Comparison of ENCODE assay signal across 8 mouse cellular contexts in the genomic region with DNA sequence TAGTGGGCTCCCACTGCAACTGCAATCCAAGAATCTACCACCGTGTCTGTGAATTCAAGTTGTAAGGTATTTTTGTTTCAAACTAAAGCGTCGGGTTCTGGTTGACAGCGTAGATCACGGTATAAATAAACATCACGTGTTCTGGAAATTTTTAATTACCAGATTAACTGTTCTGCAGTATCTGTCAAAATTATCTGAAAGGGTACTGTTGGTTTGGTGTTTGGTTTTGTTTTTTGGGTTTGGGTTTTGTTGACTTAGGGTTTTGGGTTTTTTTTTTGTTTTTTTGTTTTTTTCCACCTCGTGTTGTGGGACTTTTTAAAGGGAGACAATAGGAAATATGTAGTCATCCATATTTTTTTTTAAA. TPM values are rescaled to one million over a fixed set of nuclear protein-coding genes. Genes with fewer than 3 reads are reported as not detected.
DNase-seq lines count a peak whose midpoint lies in the region; ATAC-seq lines count a peak whose summit lies in the region.

No protein-coding gene starts in this region.

- H3K36me3 ChIP-seq in lung, embryonic 15.5 days = no peaks in the 10 kb centered on the region
- no peaks in the 10 kb centered on the region for H3K36me3 ChIP-seq in embryonic facial prominence, embryonic 13.5 days
- H3K36me3 ChIP-seq in intestine, embryonic 16.5 days (ENCODE audit: control insufficient read depth, insufficient read depth, low read length) = no peaks in the 10 kb centered on the region
- no peaks in the 10 kb centered on the region for H3K36me3 ChIP-seq in neural tube, embryonic 13.5 days

- peak overlapping the region; percentile 67 for H3K4me2 ChIP-seq in lung, embryonic 15.5 days
- H3K4me2 ChIP-seq in embryonic facial prominence, embryonic 13.5 days = peak overlapping the region; percentile 69
- H3K4me2 ChIP-seq in intestine, embryonic 16.5 days (ENCODE audit: low read depth, low read length) = peak overlapping the region; percentile 65
- H3K4me2 ChIP-seq in neural tube, embryonic 13.5 days = peak overlapping the region; percentile 64

- H3K4me3 ChIP-seq in lung, embryonic 15.5 days = peak overlapping the region; percentile 85
- H3K4me3 ChIP-seq in embryonic facial prominence, embryonic 13.5 days = peak overlapping the region; percentile 93
- peak overlapping the region; percentile 77 for H3K4me3 ChIP-seq in intestine, embryonic 16.5 days (ENCODE audit: low read length)
- peak overlapping the region; percentile 72 for H3K4me3 ChIP-seq in neural tube, embryonic 13.5 days

- no peaks in the 10 kb centered on the region for H3K9me3 ChIP-seq in lung, embryonic 15.5 days
- H3K9me3 ChIP-seq in embryonic facial prominence, embryonic 13.5 days = no peaks in the 10 kb centered on the region
- no peaks in the 10 kb centered on the region for H3K9me3 ChIP-seq in intestine, embryonic 16.5 days (ENCODE audit: control insufficient read depth, low read length)
- no peaks in the 10 kb centered on the region for H3K9me3 ChIP-seq in neural tube, embryonic 13.5 days

- no peak for DNase-seq in lung, postnatal 25 days (ENCODE audit: low spot score)
- no peak for DNase-seq in ovary, postnatal 36 days (ENCODE audit: low spot score)
- DNase-seq in testis, postnatal 10 days (ENCODE audit: low spot score) = no peak
- no peak for DNase-seq in layer of hippocampus, adult 18-20 months (ENCODE audit: low spot score in 2 of 2)

- peak overlapping the region; percentile 66 for H3K9ac ChIP-seq in lung, embryonic 15.5 days
- peak overlapping the region; percentile 96 for H3K9ac ChIP-seq in embryonic facial prominence, embryonic 13.5 days
- peak overlapping the region; percentile 87 for H3K9ac ChIP-seq in intestine, embryonic 16.5 days (ENCODE audit: low read depth, low read length)
- H3K9ac ChIP-seq in neural tube, embryonic 13.5 days = peak overlapping the region; percentile 97

- no peaks in the 10 kb centered on the region for H3K27me3 ChIP-seq in lung, embryonic 15.5 days
- no peaks in the 10 kb centered on the region for H3K27me3 ChIP-seq in embryonic facial prominence, embryonic 13.5 days
- no peaks in the 10 kb centered on the region for H3K27me3 ChIP-seq in intestine, embryonic 16.5 days (replicated peaks; ENCODE audit: control insufficient read depth, insufficient read depth, low read length)
- no peaks in the 10 kb centered on the region for H3K27me3 ChIP-seq in neural tube, embryonic 13.5 days

- WGBS in lung, embryonic 15.5 days = under 1% methylated on average over 7 of the region's 7 CpGs
- WGBS in embryonic facial prominence, embryonic 13.5 days = under 1% methylated on average over 7 of the region's 7 CpGs
- WGBS in intestine, embryonic 16.5 days = under 1% methylated on average over 7 of the region's 7 CpGs
- under 1% methylated on average over 7 of the region's 7 CpGs for WGBS in neural tube, embryonic 13.5 days

- H3K27ac ChIP-seq in lung, embryonic 15.5 days = peak overlapping the region; percentile 98; the same call in 1 of the 2 replicates
- peak overlapping the region; percentile 97; the same call in 1 of the 2 replicates for H3K27ac ChIP-seq in embryonic facial prominence, embryonic 13.5 days
- peak overlapping the region; percentile 99; the same call in 1 of the 2 replicates for H3K27ac ChIP-seq in intestine, embryonic 16.5 days (ENCODE audit: low read length)
- peak overlapping the region; percentile 98 for H3K27ac ChIP-seq in neural tube, embryonic 13.5 days (replicated peaks)

- H3K4me1 ChIP-seq in lung, embryonic 15.5 days = peaks cover 27% of the 10 kb centered on the region
- H3K4me1 ChIP-seq in embryonic facial prominence, embryonic 13.5 days = peaks cover 29% of the 10 kb centered on the region
- peaks cover 21% of the 10 kb centered on the region for H3K4me1 ChIP-seq in intestine, embryonic 16.5 days (ENCODE audit: control insufficient read depth, insufficient read depth, low read length)
- H3K4me1 ChIP-seq in neural tube, embryonic 13.5 days (replicated peaks) = peaks cover 48% of the 10 kb centered on the region

- ATAC-seq in lung, embryonic 15.5 days (ENCODE audit: borderline replicate concordance, extremely low read depth, low FRiP score, low TSS enrichment) = no peak
- ATAC-seq in embryonic facial prominence, embryonic 13.5 days (ENCODE audit: insufficient number of reproducible peaks, insufficient read depth, low FRiP score, low TSS enrichment, low read depth) = no peak
- no peak for ATAC-seq in intestine, embryonic 16.5 days
- no peak for ATAC-seq in neural tube, embryonic 13.5 days (ENCODE audit: low read depth)

RNA-seq across cellular contexts. Expression of a gene that starts 0.7 kb away (rescaled TPM):
- 10.5 and 10.9 TPM in 2 replicates for polyA plus RNA-seq in lung, embryonic 15.5 days (2015; fragmentation: Nextera tagmentation; extraction: Ambion mirVana)
- 12.8 and 13.9 TPM in 2 replicates for polyA plus RNA-seq in embryonic facial prominence, embryonic 13.5 days (2015; fragmentation: Nextera tagmentation; extraction: Ambion mirVana)
- polyA plus RNA-seq in intestine, embryonic 16.5 days (2015; fragmentation: Nextera tagmentation; extraction: Ambion mirVana) = 4.6 and 7.1 TPM in 2 replicates
- polyA plus RNA-seq in neural tube, embryonic 13.5 days (2015; fragmentation: Nextera tagmentation; extraction: Ambion mirVana) = 11.8 and 14.5 TPM in 2 replicates
- 10 to 100 TPM; 47.4 to 52.0 TPM for total RNA-seq in layer of hippocampus, adult 18-20 months (2021)

RNA-seq across cellular contexts. Expression of a gene that starts 32.3 kb away (rescaled TPM):
- polyA plus RNA-seq in lung, embryonic 15.5 days (2015; fragmentation: Nextera tagmentation; extraction: Ambion mirVana) = 3.2 and 3.5 TPM in 2 replicates
- 5.1 and 6.0 TPM in 2 replicates for polyA plus RNA-seq in embryonic facial prominence, embryonic 13.5 days (2015; fragmentation: Nextera tagmentation; extraction: Ambion mirVana)
- 2.9 and 3.0 TPM in 2 replicates for polyA plus RNA-seq in intestine, embryonic 16.5 days (2015; fragmentation: Nextera tagmentation; extraction: Ambion mirVana)
- polyA plus RNA-seq in neural tube, embryonic 13.5 days (2015; fragmentation: Nextera tagmentation; extraction: Ambion mirVana) = 7.5 and 8.1 TPM in 2 replicates
- 10 to 100 TPM; 59.5 to 59.8 TPM for total RNA-seq in layer of hippocampus, adult 18-20 months (2021)
